Mouse (Mus musculus) C2C12 (cell line): Measurements from ENCODE around the gene Med16.
A peak's percentile ranks its signal among the peaks of the same experiment; 100 is the strongest.

Experiments used
- CEBPB ChIP-seq: IDR thresholded peaks from one replicate; pipeline ENCODE4 v1.6.1; 2011; ENCODE audit warnings: low read depth, mild to moderate bottlenecking, control low read depth, moderate library complexity
- CTCF ChIP-seq: IDR thresholded peaks from one replicate; pipeline ENCODE4 v1.5.1; 2011; ENCODE audit not compliant: control insufficient read depth, insufficient read depth, insufficient read length
- FOSL1 ChIP-seq: IDR thresholded peaks from one replicate; pipeline ENCODE4 v1.8.0; 2011; ENCODE audit warnings: mild to moderate bottlenecking, low read length; ENCODE audit not compliant: poor library complexity, insufficient read depth, severe bottlenecking
- MAX ChIP-seq: IDR thresholded peaks from one replicate; pipeline ENCODE4 v1.6.1; 2011; ENCODE audit warnings: mild to moderate bottlenecking, control low read depth
- MYOD1 ChIP-seq: IDR thresholded peaks from one replicate; pipeline ENCODE4 v1.6.1; 2011; ENCODE audit warnings: low read depth; ENCODE audit not compliant: control insufficient read depth, insufficient read length
- MYOG ChIP-seq: IDR thresholded peaks from one replicate; pipeline ENCODE4 v1.6.1; 2011; ENCODE audit not compliant: control insufficient read depth, insufficient read length; ENCODE audit errors: extremely low read depth
- USF1 ChIP-seq: IDR thresholded peaks from one replicate; pipeline ENCODE4 v1.6.1; 2011; ENCODE audit warnings: low read depth, mild to moderate bottlenecking, control low read depth, moderate library complexity

GRCm38 (mm10) chr10:79958140-79958816 lies 49.6 kb upstream of the Med16 start:
- TF ChIP-seq CTCF (peak; percentile 97), MAX (no peak), MYOG (no peak), USF1 (no peak), CEBPB (no peak), MYOD1 (no peak), FOSL1 (no peak)
